Mouse (Mus musculus) cerebellum, adult 18-20 months (tissue): ENCODE results near the gene Zfp365.

ENCODE experiments used
- DNase-seq, 2 experiments: peaks; one replicate each; pipeline ENCODE4 v3.0.0; 2021

Gene Zfp365

GRCm38 (mm10) chr10:67839156-67839555 lies 73.3 kb downstream of the Zfp365 start:
- no peak for DNase-seq

GRCm38 (mm10) chr10:67836426-67836825 lies 76.0 kb downstream of the Zfp365 start:
- no peak for DNase-seq
